Mouse (Mus musculus) olfactory bulb, adult 2 months (tissue): Measurements from ENCODE around the gene Hoxb5.

ENCODE experiments used
- CTCF ChIP-seq: fragments of 200-500 bp; IDR thresholded peaks from 2 replicates; pipeline ENCODE4 v1.5.1; 2012; ENCODE audit warnings: low read depth, mild to moderate bottlenecking, low read length, moderate library complexity; ENCODE audit not compliant: insufficient read depth
- POLR2A ChIP-seq: fragments of 200-500 bp; IDR thresholded peaks from 2 replicates; pipeline ENCODE4 v1.6.1; 2012; ENCODE audit warnings: mild to moderate bottlenecking, low read depth, low read length, moderate library complexity; ENCODE audit not compliant: insufficient read depth

DNA sequence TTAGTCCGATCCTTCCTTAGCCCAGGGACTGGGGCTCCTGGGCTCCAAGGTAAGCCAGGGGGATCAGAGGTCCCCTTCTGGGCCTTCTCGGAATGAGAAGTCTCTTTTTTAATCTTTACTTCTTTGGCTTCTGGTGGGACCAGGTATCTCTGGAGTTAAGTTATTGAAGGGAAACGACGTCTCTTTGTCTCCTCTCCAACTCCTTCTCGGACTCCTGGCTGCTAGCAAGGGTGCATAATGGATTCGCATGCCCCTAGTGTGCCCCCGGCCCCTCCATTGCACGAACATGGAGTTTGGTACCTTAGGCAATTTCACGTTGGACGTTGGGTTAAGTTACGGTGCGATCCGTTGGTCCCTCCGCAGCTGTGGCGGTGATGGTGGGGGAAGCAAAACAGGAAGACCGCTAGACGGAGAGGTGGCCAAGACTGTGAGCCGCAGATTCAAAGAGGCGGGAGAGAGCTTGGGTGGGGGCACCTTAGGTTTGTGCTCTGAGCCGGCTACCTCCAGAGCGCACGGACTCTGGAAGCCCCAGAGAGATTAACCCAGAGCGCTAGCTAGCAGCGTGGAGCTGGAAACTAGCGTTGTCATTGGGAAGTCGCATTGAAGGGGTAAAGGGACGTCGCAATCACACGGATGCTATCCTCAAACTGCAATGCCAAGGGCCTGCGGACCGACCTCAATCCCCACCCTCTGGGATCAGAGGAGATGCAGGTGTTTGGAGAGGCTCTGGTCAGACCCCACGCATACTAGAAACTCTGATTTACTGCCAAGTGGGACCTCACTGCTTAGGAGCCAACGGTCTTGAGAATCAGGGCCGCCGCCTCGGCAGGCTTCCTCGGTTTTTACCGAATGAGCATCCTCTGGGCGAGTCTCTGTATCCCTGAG lies 47.8 kb upstream of the Hoxb5 start:
- TF ChIP-seq POLR2A (no peak), CTCF (no peak)
